Mouse (Mus musculus) Muller cell, postnatal 12 days (primary cell): ENCODE measurements around the gene Dpf1.

Experiments
- DNase-seq: peaks from one replicate; pipeline ENCODE4 v3.0.0-alpha.2; 2015; ENCODE audit errors: inconsistent ontology term

Dpf1 gene

DNA sequence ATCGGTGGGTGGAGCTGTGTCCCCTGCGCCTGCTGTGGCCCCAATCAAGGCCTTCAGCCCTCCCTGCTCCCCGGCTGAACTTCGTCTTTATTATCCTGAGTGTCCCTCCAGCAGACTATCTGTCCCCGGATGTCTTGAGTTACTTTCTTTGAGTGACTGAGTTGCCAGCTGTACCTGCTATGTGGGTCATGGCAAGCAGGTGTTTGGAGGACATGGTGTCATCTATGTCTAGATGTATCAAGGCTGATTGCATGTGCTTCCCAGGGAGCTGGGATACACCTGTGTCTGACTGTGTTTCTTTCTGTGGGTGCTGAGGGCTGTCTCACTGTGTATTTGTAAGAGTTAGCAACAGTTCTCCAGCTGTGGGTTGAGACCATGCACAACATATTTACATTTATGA, 6.0 kb downstream of the Dpf1 start:
- DNase-seq = no peak

- no peak for DNase-seq
Observed at GRCm38 (mm10) chr7:29313051-29313450, 9.3 kb downstream of the Dpf1 start.

DNA sequence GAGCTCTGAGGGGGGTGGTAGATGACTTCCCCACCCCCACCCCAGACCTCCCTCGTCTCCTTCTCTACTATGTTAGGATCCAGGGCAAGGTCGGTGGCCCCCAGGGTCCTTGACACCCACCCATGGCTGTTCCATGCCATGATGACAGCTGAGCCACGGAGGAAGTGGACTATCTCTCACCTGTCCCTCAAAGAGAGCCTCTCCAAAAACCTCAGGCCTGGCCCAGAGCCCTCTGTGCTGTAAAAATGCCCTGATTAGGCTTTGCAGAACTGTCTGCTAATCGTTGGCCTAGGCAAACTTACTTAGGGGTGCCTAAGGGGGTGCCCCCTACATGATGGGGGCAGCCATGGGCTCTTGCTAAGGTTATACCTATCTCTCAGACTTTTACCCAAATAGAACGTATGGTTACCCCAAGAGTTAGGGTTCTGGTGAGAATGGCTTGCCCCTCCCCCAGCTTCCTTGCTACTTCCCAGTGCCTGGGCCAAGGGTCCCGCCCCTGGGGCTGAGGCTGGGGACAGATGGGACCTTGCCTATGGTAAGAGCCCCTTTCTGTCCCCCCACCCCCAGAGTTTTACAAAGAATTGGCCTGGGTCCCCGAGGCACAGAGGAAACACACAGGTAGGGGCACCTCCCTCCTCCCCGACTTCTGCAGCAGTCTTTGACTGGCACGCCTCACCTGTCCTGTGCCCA, 10.0 kb downstream of the Dpf1 start:
- DNase-seq = no peak

DNA sequence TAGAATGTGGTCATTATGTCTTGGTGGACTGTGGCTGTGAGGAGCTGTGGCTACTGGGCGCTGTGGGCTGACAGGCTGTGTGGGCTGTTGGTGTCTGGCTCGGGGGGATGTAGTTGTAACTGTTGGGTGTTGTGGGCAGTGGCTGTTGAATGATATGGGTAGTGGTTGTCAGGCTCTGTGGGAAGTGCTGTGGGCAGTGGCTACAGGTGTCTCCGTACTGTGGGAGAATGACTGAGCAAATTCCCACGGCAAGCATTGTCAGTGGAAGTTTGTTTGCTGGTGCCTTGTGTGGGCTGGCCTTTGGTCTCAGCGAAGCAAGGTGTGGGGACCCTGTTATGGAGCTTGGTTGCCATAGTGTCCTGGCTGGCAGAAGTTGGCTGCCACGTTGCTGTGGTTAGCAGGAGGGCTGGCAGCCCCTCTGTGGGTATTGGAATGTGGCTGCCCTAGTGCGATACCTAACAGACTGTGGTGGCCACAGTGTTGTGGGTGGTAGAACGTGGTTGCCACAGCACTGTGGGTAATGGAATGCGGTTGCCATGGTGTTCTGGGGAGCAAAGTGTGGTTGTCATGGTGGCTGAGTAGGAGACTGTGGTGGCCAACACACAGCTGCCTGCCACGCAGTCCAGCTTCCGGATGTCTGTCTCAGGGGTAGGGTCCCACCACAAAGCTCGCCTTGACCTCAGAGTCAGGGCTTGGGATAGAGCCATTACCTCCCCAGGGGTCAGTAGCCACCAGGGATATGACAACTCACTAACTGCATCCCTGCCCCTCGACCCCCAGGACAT, 11.3 kb downstream of the Dpf1 start:
- DNase-seq = peak; percentile 86

- DNase-seq = no peak
Observed at GRCm38 (mm10) chr7:29316137-29316734, 12.5 kb downstream of the Dpf1 start.

DNA sequence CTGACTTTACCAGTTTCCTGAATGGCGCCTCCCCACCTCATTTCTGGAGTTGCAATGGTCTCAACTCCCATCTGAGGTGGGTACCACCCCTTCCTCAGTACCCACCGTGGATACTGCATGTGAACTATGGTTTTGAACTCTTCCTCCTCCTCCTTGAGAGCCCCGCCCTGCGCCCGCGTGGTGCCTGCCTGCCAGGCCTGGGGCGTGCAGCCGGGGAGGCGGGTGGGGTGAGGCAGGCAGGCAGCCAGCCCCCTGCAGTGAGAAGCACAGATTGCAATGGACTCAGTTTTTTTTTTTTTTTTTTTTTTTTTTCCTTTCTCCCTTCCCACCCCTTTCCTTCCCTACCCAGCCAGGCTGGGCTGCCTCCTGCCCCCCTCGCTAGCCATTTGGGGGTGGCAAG, 13.2 kb downstream of the Dpf1 start:
- DNase-seq = peak; percentile 55

- no peak for DNase-seq
Observed at GRCm38 (mm10) chr7:29317558-29317957, 13.8 kb downstream of the Dpf1 start.

DNA sequence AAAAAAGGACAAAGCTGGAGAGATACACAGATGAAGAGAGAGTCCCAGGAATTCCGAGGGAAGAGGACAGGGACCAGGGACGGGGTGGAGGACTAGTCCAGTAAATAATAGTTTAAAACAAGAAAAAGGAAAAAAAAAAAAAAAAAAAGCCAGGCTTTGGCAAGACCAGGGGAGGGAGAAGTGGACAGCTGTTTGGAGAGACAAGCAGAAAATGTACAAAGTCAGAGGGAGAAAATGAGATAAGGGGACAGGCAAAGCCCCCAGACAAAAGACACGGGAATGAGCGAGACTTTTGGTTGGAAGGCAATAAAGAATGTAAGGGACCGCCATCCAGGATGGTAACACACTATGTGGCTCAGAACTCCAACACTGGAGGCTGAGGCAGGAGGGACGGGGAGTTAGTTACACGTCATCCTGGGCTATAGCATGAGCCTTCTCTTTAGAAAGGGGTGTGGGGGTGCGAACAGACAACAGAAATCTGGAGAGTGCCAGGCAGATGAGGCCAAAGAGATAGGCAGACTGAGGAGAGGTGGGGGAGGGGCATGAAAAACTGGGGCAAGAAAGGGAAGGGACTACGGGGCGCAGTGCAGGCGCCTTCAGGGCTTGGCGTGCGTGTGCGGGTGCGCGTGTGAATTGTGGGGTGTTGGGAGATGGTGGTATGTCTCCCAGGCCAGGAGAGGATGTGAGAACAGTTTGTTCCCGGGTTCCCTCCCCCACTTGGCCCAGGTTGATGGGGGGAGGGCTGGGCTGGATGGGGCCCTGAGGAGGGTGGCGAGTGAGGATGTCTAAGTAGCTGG, 14.6 kb downstream of the Dpf1 start:
- DNase-seq = no peak

GRCm38 (mm10) chr7:29319337-29320307, 15.9 kb downstream of the Dpf1 start:
- no peak for DNase-seq

DNA sequence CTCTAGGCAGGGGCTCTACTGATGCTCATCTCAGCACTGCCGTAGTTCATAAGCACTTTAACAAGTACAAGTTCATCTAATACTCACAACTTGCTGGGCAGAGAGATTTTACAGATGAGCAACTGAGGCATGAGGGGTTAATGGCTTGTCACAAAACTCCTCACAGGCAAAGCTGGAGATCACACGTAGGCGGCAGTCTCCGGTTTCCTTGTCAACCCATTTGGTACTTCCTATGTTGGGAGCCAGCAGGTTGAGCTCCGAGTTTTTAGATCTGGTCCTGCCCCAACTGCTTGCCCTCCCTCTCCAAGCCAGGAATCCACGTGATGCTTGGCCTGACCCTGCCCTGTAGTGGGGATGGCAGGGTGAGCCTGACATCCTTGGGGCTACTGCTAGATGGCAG, 23.3 kb downstream of the Dpf1 start:
- no peak for DNase-seq

- DNase-seq = no peak
Observed at GRCm38 (mm10) chr7:29328984-29329383, 25.2 kb downstream of the Dpf1 start.

GRCm38 (mm10) chr7:29334156-29334555, 30.4 kb downstream of the Dpf1 start:
- no peak for DNase-seq

DNA sequence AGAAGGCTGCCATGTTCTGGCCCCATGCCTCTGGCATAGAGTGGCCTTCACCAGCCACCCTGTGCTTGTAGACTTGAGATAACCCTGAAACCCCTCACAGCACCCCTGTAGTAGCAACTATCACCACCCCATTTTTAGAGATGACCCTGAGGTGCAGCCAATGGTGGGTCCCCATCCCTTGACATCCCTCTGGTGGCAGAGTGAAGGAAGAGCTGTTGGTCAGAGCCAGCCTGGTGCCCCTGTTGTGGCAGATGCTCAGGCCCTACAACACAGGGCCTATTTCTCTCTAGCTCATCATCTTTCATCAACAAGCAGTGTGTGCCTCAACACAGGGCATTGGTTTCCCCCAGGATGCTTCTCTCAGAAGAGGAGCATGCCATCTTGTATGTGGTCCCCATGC, 31.5 kb downstream of the Dpf1 start:
- no peak for DNase-seq

DNA sequence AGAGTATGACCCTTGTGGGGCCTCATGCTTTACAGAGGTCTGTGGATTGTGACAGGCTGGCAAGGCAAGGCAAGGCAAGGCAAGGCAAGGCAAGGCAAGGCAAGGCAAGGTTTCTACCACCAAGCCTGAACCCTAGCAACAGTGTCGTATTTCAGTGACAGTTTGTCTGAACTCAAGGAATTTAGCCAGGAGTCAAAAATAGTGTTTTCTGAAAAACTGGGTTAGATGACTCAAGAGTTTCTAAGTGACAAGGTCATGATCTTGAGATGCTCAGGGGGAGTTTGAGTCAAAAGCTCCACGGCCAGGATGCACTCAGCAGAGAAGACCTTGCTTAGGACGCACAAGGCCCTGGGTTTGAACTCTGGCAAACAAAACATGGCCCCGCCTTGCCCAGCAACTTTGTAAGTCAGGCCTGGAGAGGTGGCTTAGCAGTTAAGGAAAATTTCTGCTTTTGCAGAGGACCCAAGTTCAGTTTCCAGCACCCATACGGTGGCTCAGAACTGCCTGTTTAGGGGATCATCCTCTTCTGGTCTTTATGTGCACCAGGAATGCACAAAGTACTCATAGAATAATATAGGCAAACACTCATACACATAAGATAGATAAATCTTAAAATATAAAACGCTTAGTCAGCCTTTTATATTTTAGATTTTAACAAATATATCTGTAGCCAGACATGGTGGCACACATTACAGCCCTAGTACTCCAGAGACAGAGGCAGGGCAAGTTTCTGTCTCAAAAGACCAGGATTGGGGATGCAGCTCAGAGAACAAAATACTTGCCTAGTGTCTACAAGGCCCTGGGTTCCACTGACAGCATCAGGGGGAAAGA, 32.3 kb downstream of the Dpf1 start:
- DNase-seq = no peak

- no peak for DNase-seq
Observed at GRCm38 (mm10) chr7:29336795-29337319, 33.1 kb downstream of the Dpf1 start.

GRCm38 (mm10) chr7:29337766-29338165, 34.0 kb downstream of the Dpf1 start:
- no peak for DNase-seq

- DNase-seq = no peak
Observed at GRCm38 (mm10) chr7:29338351-29338919, 34.7 kb downstream of the Dpf1 start.

- no peak for DNase-seq
Observed at GRCm38 (mm10) chr7:29338984-29339679, 35.4 kb downstream of the Dpf1 start.

GRCm38 (mm10) chr7:29340247-29340646, 36.5 kb downstream of the Dpf1 start:
- DNase-seq = no peak
